Mouse (Mus musculus): ENCODE data around the gene Arhgef18. TPM values are rescaled to one million over a fixed set of nuclear protein-coding genes. Genes with fewer than 3 reads are reported as not detected.

Gene Arhgef18
- total RNA-seq, 2 experiments from 2014 or later, result 16.9 to 17.3 TPM

GRCm38 (mm10) chr8:3394600-3394999 is 1.8 kb downstream of the Arhgef18 start:
- DNase-seq (ENCODE audit: low spot score in 2 of 2), result no peak

GRCm38 (mm10) chr8:3395246-3395645 is 2.4 kb downstream of the Arhgef18 start:
- DNase-seq (ENCODE audit: low spot score in 2 of 2), result no peak

GRCm38 (mm10) chr8:3397597-3397996 is 4.8 kb downstream of the Arhgef18 start:
- no peak for DNase-seq (ENCODE audit: low spot score in 2 of 2)

GRCm38 (mm10) chr8:3400509-3400908 is 7.7 kb downstream of the Arhgef18 start:
- DNase-seq (ENCODE audit: low spot score in 2 of 2), result no peak

DNA sequence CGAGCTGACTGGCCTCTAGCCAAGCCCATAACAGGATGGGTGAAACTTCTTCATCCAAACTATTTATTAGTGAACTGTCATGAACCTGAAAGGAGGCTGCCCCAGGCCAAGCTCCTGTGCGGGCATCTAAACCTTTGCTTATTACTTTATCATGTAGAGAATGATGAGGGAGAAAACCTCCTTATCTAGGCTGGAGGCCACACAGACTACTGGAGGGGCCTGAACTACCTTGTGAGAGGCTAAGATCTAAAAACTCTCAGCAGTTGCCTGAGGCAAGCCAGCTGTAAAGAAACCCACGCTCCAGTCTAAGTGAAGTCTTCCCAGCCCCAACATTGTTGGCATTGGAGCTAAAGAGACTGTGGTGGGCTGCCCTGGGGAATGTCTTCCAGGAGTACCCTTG is 14.6 kb downstream of the Arhgef18 start:
- no peak for DNase-seq (ENCODE audit: low spot score in 2 of 2)

DNA sequence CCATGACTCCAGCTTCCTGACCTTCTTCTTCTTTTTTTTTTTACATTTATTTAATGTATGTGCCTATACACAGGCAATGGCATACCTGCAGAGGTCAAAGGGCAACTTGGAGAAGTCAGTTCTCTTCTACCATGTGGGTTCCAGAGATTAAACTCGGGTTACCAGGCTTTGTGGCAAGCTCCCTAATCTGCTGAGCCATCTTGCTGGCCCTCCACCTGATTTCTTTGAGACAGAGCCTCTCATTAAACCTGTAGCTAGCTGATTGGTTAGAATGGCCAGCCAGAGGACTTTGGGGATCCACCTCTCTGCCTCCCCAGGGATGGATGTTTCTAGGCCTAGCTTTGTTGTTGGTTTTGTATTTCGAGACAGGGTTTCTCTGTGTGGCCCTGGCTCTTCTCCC is 18.3 kb downstream of the Arhgef18 start:
- DNase-seq (ENCODE audit: low spot score in 2 of 2), result no peak

DNA sequence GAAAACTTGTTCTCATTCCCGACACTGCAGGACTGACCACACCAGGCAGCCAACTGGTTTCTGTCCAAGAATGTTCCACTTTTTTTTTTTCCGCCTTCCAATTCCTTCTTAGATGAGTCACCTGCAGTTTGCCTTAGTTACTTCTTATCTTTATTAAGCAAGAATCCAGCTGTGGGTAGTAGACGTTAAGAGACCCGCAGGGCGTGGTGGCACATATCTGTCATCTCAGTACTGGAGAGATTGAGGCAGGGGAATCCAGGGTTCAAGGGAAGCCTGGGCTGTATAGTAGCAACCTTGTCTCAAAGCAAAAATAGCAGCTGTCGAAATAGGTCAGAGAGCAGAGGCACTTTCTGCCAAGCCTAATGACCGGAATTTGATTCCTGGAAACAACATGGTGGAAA is 19.1 kb downstream of the Arhgef18 start:
- DNase-seq (ENCODE audit: low spot score in 2 of 2), result no peak

DNA sequence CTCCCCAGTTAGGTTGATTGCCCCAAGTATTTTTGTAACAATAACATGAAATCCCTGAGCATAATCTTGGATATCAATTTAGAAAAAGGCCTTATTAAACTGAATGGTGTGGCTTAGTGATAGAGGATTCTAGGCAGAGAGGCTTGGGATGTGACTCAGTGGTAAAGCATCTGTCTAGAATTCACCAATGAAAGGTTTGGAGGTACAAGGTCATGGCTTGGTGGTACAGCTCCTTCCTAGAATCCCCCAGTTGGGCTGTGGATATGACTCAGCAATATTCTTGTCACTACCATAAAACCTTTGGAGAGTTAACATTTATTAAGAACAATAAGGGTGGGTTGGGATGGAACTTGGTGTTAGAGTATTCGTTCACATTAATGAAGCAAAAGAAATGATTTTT is 20.0 kb downstream of the Arhgef18 start:
- DNase-seq (ENCODE audit: low spot score in 2 of 2), result no peak

- no peak for DNase-seq (ENCODE audit: low spot score in 2 of 2)
Observed at GRCm38 (mm10) chr8:3414639-3415190, 21.9 kb downstream of the Arhgef18 start.

DNA sequence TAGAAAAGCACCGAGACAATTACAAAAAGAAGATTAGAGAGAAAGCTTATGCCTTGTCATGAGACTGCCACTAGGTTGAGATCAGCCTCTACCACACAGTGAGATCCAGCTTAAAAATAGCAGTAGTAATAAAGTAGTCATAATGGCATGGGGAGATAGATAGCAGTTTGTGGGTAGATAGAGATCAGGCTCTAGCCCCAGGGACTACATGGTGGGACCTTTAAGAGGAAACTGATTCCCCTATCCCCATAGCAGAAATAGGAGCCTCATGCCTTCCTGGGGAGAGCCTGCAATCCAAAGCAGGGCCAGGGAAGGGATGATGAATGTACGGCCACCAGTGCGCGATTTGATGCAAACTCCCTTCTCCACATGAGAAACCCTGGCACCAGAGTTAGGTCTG is 22.5 kb downstream of the Arhgef18 start:
- DNase-seq (ENCODE audit: low spot score in 2 of 2), result no peak

DNA sequence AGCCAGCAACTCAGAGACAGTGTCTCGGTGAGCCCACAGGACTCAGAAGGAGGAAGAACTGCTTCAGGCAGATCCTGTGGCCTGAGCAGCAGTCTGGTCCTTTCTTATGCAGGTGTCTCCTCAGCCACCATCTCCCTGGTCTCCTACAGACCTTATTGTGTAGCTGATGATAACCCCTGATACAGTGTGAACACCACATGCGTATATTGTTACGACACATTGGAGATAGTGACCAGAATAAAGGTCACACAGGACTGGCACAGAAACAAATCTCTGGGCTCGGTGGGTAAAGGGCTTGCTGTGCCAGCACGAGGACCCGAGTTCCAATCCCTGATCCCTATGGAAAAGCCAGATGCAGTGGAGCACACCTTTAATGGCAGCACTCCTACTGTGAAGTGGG is 22.9 kb downstream of the Arhgef18 start:
- DNase-seq (ENCODE audit: low spot score in 2 of 2), result no peak

- DNase-seq (ENCODE audit: low spot score in 2 of 2), result no peak
Observed at GRCm38 (mm10) chr8:3416846-3417245, 24.0 kb downstream of the Arhgef18 start.

- no peak for DNase-seq (ENCODE audit: low spot score in 2 of 2)
Observed at GRCm38 (mm10) chr8:3417455-3417854, 24.6 kb downstream of the Arhgef18 start.

- no peak for DNase-seq (ENCODE audit: low spot score in 2 of 2)
Observed at GRCm38 (mm10) chr8:3418101-3418500, 25.3 kb downstream of the Arhgef18 start.

GRCm38 (mm10) chr8:3420105-3420706 is 27.4 kb downstream of the Arhgef18 start:
- DNase-seq (ENCODE audit: low spot score in 2 of 2), result no peak

- no peak for DNase-seq (ENCODE audit: low spot score in 2 of 2)
Observed at GRCm38 (mm10) chr8:3421507-3421906, 28.7 kb downstream of the Arhgef18 start.

GRCm38 (mm10) chr8:3425217-3425616 is 32.4 kb downstream of the Arhgef18 start:
- DNase-seq (ENCODE audit: low spot score in 2 of 2), result no peak

- DNase-seq (ENCODE audit: low spot score in 2 of 2), result no peak
Observed at GRCm38 (mm10) chr8:3426211-3426610, 33.4 kb downstream of the Arhgef18 start.

DNA sequence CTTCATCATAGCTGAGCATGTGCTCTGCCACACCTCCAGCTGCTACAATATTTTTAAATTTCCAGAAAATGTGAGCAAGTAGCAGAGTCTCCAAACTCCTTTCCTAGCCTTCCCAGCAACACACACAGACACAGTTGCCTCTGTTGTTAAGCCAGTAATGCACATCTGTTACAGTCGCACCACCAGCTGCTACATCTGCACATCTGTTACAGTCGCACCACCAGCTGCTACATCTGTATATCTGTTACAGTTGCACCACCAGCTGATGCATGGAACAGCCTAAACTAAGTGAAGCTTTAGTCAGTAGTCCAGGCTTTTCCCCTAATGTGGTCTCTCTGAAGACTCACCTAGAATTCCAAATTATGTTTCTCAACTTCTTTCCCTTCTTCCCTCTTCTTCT is 35.6 kb downstream of the Arhgef18 start:
- DNase-seq (ENCODE audit: low spot score in 2 of 2), result no peak

DNA sequence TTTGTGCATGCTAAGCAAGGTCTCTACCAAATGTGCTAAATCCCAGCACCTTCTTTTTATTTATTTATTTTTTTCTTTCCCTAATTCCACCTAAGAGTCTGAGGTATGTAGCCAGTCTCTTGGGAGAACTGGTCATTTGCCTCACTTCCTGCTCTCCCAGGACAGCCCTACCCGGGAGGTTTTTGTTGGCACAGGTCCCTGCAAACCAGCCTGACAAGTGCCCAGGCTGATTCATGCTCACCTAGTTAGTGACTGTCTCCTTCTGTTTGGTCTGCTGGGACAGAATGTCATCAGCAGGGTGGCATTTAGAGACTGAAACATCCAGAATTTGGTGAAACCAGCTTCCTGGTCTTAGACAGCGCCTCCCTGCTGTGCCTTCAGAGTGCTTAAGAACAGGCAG is 37.2 kb downstream of the Arhgef18 start:
- no peak for DNase-seq (ENCODE audit: low spot score in 2 of 2)

GRCm38 (mm10) chr8:3431113-3431512 is 38.3 kb downstream of the Arhgef18 start:
- DNase-seq (ENCODE audit: low spot score in 2 of 2), result no peak

DNA sequence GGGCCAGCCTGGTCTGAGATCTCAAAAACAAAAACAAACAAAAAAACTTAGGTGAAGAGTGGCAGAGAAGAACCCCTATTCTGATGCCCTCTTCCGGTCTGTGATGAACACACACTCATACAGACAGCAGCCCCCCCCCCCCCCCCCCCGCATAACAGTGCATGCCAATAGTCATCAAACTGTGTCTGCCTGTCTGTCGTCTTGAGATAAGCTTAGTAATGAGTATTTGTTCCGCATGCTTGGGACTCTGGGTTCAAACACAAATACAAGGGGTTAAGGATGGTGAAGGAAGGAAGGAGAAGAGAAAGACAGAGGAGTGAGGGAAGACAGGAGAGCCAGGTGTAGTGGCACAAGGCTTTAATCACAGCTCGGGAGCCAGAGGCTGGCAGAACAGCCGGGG is 43.7 kb downstream of the Arhgef18 start:
- no peak for DNase-seq (ENCODE audit: low spot score in 2 of 2)

GRCm38 (mm10) chr8:3439510-3439909 is 46.7 kb downstream of the Arhgef18 start:
- no peak for DNase-seq (ENCODE audit: low spot score in 2 of 2)

All from gastrocnemius, postnatal 4 days (tissue).